Mouse (Mus musculus) gastrocnemius, postnatal 36 days (tissue): Measurements from ENCODE around the gene Slc47a2. TPM values are rescaled to one million over a fixed set of nuclear protein-coding genes. Genes with fewer than 3 reads are reported as not detected.
"Not testable (repeated sequence)": the region's sequence is repeated elsewhere in the genome, so short reads cannot be mapped to it uniquely, and the experiment has no call there.

Source experiments
- DNase-seq, 2 experiments: peaks; one replicate each; pipeline ENCODE4 v3.0.0; 2022
- intact Hi-C: fragments of 180-260 bp; cut with DNase I; formaldehyde crosslinking; loops from one replicate; pipeline ENCODE4 v1.15.1; 2025
- total RNA-seq, 2 experiments: library from RNA; stranded (reverse); gene quantifications; 2 replicates each; pipeline ENCODE4 v1.2.3; 2021

The Slc47a2 gene
- total RNA-seq, 2 experiments from 2014 or later = not detected

DNA sequence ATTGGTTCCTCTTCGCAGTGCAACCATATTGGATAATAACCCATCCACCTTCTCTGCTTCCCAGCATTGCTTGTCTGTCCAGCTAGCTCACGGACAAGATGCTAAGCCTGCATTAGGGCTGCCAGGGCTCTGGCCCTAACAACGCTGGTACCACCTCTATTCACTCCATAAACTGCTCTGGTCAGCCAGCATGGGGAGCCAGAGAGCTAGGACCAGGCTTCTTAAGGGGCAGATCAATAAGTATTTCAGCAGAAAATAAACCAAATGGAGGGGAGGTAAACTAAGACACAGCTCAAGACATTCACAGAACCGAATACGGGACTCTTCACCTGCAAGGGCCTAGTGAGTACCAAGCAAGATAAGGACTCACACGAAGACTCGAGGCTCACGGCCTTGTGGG, 3.5 kb upstream of the Slc47a2 start:
- intact Hi-C loops = loop anchor here (5.0 kb wide), 2 partner anchors 149 to 161 kb away; partner anchors contain the start of gene B9d1
- no peak for DNase-seq

DNA sequence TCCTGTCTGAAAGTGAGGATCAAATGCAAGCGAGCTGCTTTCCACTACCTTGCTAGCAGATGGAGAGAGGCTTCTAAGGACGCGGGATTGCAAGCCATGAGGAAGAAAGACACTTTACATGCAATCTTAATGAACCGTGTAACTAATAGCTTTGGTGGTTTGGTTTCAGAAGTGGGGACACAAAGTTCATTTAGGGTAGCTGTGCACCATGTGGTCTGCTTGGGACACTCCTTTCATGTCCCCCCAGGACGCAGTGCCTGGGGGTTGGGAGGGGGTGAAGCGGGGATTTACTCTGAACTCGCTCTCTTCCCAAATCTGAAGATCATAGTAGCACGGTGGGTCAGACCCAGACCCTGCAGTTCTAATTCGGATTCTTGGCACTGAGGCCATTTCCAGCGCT, 689 bp downstream of the Slc47a2 start:
- intact Hi-C loops = no loop called here
- DNase-seq = no peak

DNA sequence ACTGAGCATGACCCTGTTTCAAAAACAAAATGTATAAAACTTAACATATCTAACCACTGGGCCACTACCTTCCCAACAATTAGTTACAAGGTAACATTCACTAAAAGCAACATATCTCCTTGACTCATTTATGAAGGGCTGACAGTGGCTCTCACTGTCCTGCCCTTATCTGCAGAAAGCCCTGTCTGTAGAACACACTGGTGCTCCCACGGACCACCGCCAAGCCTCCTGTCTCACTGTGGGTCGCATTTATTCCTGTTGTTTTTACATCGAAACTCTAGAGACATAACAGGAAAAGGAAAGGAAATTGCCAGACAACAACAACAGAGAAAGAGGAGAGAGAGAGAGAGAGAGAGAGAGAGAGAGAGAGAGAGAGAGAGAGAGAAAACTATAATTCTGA, 1.4 kb downstream of the Slc47a2 start:
- DNase-seq = no peak
- intact Hi-C loops = no loop called here

DNA sequence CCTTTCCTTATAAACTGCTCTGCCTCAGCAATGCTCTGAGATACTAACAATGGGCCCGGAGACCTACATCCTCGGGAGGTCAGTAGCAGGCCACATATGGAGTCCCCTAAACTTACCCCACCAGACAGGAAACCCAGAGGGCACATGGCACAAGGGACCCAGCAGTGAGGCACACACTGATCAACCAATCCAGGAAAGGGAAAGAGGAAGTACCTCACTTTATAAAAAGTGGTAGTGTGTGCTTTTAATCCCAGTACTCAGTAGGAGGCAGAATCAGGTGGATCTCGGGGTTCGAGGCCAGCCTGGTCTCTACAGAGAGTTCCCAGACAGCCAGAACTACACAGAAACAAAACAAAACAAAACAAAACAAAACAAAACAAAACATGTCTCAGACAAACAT, 2.3 kb downstream of the Slc47a2 start:
- intact Hi-C loops = no loop called here
- no peak for DNase-seq

DNA sequence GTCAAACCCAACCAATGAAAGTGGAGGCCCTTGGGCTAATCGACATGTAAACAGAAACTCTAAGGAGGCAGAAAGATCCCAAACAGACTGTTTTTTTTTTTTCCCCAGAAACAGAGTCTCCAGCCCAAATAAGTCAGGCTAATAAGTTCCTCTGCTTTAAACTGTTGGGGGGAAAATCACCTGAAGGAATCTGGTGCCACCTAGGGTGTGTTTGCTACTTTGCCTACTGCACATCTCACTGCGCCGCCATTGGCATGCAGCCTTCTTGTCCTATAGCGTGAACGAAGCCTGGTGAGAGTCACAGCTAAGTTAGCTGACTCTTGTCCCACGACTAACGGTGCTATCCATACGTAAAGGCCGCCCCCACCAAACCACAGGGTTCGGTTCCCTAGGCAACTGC, 5.1 kb downstream of the Slc47a2 start:
- DNase-seq = no peak
- intact Hi-C loops = no loop called here

DNA sequence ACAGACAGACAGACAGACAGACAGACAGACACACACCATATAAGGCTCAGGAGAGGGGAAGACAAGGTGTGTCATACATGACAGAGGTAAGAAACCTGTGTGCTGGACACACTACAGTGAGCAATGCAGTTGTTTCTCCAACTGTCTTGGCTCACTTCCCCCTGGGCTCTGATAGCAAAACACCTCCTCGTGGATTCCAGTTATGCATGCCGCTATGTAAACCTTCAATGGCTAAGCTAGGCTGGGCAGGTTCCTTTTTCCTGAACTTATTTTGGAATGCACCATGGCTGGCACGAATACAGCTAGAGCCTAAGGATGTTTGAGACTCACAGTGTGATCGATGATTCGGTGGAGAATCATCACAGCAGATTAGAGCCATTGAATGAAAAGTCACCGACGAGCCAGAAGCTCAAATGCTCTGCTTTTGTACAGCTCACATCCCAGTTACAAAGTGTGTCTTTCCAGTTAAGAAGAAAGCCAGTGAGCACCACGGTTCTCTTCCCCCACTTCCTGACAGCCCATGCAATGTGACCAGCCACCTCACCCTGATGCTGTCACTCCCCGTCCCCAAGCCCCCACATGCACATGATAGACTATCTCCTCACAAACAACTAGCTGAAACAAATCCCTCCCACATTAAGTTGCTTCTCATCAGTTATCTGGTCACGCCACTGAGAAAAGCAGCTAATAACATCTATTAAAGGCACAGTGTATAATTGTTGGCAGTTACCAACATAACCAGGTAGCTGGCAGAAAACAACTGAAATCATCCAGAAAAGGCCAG, 21.6 kb downstream of the Slc47a2 start:
- intact Hi-C loops = no loop called here
- no peak for DNase-seq

DNA sequence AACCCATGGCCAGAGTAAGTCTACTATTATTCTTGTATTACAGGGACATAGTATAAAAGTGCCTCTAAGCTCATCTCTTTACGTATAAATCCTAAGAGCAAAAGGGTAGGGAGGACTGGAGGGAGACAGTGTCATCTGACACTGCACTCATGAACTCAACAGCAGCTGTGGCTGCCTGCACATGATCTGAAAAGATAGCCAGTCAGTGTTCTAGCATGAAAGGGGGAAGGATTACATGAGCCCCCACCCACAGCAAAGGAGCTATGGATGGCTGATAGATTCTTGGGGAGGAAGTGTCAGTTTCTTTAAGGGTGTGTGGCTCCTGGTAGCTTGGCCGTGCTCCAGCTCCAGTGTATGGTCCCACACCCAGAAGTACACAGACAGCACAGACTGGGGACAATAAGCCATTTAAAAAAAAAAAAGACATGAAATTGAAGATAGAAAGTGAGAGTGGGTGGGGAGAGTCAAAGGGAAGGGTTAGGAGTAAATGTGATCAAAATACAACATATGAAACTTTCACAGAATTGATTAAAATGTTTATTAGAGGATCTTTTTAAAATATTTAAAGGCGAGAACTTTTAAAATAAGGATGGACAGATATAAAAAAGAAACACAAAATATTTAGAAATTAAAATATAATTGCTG, 22.6 kb downstream of the Slc47a2 start:
- no peak for DNase-seq
- intact Hi-C loops = no loop called here

DNA sequence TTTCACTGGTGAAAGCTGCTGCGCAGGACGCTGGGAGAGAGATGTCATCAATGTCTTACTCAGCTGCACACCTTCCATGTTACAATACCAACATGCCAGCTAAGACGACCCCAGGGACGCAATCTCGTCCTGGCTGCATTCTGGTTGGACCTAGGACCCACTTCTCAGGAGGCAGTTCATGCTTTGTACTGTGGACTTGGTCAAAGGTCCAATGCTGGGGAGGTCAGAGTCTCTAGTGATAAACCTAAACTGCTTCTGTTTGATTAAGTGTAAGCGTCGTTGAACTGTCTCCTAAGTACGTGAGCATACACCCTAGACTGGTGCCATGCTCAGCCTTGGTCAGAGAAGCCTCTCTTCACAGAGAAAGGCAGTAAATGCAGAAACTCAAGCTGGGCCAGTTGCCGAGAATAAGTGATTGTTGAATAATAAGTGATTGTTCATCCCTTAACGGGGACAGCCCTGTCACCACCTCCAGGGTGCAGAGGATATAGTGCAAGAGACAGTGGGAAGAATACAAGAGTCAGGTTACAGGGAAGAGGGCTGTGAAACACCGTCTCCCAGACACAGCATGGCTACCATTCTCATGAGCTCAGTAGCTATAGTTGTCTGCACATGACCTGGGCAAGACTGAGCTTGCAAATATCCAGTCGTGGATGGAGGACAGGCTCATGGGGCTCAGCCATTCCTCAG, 23.3 kb downstream of the Slc47a2 start:
- intact Hi-C loops = no loop called here
- DNase-seq = no peak

DNA sequence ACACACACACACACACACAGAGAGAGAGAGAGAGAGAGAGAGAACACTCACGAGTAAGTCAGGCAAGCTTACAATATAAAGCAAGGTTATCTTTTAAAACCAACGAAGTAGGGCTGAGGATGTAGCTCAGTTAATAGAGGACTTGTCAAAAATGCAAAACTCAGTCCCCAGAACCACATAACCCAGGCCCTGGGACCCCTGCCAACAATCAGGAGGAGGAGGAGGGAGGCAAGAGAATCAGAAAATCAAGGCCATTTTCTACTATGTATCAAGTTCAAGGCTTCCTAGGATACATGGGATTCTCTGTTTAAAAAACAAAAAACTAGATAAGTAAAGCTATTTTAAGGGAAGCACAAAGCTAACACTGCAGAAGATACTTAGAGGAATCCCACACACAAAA, 25.8 kb downstream of the Slc47a2 start:
- intact Hi-C loops = no loop called here
- no peak for DNase-seq

DNA sequence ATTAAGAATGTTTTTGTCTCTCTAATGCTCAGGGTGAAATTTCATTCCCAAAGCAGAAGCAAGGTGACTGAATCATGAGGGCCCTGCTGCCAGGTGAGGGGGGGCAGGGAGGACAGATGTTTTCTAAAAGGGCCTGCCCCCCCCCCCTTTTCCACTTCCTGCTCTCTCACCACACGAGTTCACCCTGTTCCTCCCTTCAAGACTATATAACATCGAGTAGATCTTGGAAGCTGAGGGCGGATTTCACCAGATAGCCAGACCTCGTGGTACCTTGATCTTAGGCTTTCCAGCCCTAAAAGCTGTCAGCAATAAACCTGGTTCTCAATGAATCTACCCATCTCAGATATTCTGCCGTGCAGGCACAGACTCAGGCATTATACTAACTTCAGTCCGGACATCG, 32.3 kb downstream of the Slc47a2 start:
- intact Hi-C loops = no loop called here
- no peak for DNase-seq

DNA sequence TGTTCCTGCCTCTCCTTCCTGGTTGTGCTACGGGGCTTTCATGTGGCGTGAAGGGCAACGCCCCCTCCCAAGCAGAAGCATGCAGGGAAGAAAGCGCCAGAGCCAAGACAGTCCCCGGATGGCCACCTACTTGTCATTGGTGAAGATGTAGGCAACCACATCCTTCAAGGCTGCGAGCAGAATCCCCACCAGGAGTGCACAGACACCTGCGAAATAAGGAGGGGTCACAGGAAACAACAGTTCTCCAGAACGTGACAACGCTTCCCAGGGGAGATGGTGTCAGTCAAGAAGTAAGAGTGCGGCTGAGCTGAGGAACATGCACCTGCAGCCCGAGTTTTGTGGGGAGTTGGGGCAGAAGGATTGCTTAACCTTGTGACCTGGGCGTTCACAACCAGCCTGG, 32.8 kb downstream of the Slc47a2 start:
- intact Hi-C loops = no loop called here
- no peak for DNase-seq

DNA sequence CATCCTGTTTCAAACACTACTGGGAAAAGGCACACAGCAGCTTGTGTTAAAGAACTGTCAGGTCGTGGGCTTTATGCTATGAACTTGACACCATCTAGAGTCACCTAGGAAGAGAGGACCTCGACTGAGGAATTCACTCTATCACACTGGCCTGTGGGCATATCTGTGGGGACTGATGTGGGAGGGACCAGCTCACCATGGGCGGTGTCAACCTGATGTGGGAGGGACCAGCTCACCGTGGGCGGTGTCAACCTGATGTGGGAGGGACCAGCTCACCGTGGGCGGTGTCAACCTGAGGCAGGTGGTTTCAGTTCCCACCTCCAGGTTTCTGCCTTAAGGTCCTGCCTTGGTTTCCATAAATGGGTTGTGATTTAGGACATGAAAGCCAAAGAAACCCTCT, 34.9 kb downstream of the Slc47a2 start:
- intact Hi-C loops = no loop called here
- no peak for DNase-seq

DNA sequence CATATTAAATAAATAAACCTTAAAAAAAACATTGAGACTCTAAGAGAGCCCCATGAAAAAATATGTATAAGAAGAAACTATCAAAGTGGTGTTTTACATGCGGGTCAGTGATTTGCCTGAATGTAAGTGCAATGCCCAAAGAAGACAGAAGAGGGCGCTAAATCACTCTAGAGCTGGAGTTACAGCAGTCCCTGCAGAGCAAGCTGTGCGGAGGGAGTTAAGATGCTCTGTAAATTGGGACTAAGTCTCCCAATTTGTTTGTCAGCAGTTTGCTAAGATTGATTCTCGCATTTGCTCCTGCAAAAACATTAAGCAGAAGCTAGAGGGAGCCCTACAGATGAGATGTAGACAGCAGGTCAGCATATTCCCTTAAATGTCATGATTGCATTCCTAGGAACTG, 37.3 kb downstream of the Slc47a2 start:
- intact Hi-C loops = no loop called here
- peak in 1 of 2 experiments; percentile 20 for DNase-seq

DNA sequence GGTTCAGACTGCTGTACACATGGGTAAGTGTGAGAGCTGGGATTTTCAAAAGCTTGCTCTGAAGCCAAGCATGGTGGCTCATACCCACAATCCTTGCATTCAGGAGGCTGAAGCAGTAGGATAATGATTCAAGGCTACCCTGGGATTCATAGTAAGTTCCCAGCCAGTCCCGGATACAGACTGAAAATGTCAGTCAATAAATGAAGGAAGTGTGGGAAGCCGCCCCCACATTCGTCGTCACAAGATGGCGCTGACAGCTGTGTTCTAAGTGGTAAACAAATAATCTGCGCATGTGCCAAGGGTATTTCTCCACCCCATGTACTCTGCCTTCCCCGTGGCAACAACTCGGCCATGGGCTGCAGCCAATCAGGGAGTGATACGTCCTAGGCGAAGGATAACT, 38.1 kb downstream of the Slc47a2 start:
- DNase-seq, intact Hi-C loops: not testable (repeated sequence)

DNA sequence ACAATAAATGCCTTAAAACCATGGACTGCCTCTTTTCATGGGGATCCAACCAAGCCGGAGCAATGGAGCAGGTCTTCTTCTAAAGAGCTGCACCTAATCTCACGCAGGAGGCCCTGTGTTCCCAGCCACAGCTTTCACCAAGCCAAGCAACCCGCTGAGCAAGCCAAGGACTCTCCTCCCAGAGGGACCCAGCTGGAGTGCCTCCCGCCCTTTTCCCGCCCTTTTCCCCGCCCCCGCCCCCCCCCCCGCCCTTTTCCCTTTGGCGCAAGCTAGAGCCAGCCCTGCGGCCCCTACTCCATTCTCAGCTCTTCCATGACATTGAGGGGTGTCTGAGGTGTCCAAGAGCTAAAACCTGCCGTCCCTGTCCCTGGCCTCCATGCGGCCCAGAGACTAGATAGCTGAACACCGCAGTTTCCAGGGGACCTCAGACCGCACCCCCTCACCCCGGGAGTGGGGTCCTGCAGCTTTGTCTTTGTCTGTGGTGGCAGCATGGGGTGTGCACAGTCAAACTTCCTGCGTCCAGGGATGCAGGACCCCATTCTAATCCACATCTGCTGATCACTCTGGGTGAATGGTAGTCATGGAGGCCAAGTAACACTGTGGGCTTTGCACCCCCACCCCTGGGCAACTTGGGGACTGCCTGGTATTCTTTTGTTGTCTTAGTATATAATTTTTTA, 41.8 kb downstream of the Slc47a2 start:
- intact Hi-C loops = no loop called here
- peak in 1 of 2 experiments; percentile 21 for DNase-seq

DNA sequence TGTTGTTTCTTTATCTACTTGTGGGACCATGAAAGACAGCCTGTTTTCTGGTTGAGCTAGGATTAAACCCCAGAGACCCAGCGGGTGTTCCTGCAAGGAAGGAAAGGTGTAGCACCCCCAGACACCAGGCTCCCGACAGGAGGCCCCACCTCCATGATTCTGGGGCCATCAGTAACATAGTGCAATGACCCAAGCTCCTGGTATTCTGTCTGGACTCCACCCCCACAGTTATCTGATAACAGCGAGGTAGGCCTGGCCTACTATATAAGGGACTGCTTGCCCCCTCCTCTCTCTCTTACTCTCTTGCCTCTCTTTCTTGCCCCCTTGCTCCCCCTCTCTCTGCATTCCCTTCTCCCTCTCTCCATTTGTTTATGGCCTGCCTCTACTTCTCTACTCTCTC, 42.5 kb downstream of the Slc47a2 start:
- DNase-seq = no peak
- intact Hi-C loops = no loop called here

DNA sequence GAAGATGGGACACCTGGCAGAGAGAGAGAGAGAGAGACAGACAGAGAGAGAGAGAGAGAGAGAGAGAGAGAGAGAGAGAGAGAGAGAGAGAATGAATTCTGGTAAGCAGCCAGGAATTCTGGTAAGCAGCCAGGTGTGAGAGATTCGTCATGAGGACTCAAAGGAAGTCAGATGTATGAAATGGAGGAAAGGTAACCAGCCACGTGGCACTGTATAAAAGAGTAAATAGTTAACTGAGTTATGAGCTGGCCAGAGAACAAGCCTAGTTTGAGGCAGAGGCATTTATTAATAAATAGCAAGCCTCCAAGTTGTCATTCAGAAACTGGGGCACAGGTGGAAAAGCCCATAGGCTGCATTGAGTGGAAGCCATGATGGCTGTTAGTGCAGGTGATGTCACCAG, 44.8 kb downstream of the Slc47a2 start:
- DNase-seq = no peak
- intact Hi-C loops = no loop called here

DNA sequence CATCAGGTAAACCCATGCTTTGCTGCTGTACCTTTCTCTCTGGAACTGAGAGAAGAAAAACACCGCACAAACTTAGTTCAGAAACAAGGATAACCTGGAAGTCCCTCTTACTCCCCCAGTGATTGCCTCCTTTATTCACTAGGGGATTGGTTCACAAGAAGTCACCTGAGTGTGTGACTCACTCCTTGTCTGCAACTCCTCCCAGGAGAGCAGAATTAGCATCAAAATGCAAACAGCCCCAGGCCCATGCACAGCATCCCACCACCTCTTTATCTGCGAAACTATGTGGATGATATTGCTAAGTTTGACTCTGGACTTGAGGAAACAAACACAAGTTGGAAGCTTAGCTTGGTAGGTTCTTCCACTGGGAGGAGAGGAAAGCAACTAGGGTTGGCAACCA, 45.3 kb downstream of the Slc47a2 start:
- intact Hi-C loops = no loop called here
- DNase-seq = no peak

DNA sequence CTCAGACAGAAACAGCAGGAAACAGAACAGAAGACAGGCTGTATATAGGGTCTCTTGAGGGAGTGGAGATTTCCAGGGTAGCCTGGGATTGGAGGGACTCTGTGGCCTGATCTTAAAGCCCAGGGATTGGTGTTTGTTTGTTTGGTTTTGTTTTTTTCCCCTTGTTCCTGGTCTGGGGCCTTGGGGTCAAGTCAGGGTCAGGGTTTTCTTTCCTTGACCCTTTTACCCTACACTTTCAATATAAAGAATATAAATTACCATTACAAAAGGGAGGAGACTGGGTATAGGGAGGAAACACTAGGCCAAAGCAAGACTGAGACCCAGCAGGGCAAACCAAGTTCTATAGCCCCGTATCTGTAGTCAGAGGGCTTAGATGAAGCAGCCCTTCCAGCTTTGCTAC, 46.1 kb downstream of the Slc47a2 start:
- no peak for DNase-seq
- intact Hi-C loops = no loop called here

DNA sequence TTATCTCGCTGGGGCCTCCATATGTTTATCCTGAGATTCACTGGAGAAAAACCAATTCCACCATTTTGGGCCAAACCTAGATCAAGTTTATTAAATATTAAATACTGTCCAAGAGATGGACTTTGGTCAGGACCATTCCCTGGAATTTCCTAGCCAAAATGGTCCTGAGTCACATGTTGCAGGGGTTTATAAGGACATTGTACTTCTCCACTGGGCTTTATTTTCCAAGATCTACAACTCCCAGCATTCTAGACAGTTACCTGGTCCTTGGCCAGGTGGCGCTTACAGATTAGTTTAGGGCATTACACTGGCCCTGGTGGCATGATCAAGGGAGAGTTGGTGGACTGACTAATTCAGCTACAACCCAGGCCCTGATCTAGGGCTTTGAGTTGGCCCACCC, 47.1 kb downstream of the Slc47a2 start:
- intact Hi-C loops = no loop called here
- DNase-seq = no peak

DNA sequence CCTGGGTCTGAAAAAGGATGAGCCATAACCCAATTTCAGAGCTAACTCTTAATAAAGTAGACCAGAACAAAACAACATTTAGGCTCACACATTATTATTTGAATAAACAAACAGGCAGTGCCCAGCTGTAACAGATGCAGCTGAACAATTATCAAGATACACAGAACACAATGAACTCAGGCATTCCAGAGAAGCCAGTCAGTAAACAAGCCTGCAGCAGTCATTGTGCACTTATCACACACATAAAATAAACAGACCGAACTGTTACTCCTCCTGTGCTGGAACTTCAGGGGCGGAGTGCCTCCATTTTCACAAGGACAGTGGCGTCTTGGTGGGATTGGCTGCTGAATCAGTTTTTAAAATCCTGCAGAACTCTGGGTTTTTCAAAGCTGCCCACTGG, 48.2 kb downstream of the Slc47a2 start:
- intact Hi-C loops = no loop called here
- DNase-seq = no peak
